Mouse (Mus musculus) CH12.LX (cell line): Measurements from ENCODE around the gene Fam89a. TPM values are rescaled to one million over a fixed set of nuclear protein-coding genes. Genes with fewer than 3 reads are reported as not detected.

Experiments
- DNase-seq: peaks from one replicate; pipeline ENCODE4 v3.0.0-alpha.2; 2013; ENCODE audit errors: extremely low read depth
- H3K27ac ChIP-seq: 2 replicates; pipeline ENCODE4 v1.5.1; 2012; ENCODE audit warnings: low read depth, mild to moderate bottlenecking, control low read depth, moderate library complexity; ENCODE audit not compliant: insufficient read depth
- H3K27me3 ChIP-seq: replicated peaks from 2 replicates; pipeline ENCODE3; 2012; ENCODE audit warnings: inconsistent platforms
- H3K36me3 ChIP-seq, 2 experiments: replicated peaks in 1 of 2; 2 replicates each; pipeline versions ENCODE3 to v1.6.1; 2012; ENCODE audit warnings: inconsistent platforms in 1 of 2, low read length in 1 of 2, mild to moderate bottlenecking in 1 of 2, mixed read lengths in 1 of 2, moderate library complexity in 1 of 2; ENCODE audit not compliant: control insufficient read depth in 1 of 2, insufficient read depth in 1 of 2
- H3K4me1 ChIP-seq, 2 experiments: 2 replicates each; pipeline ENCODE4 v1.6.1; 2012; ENCODE audit warnings: inconsistent platforms in 1 of 2, moderate library complexity in 1 of 2; ENCODE audit not compliant: insufficient read depth in 2 of 2, control insufficient read depth in 1 of 2
- H3K4me2 ChIP-seq: 2 replicates; pipeline ENCODE4 v1.6.1; 2012; ENCODE audit warnings: low read depth, mild to moderate bottlenecking, control low read depth; ENCODE audit not compliant: poor library complexity, insufficient read depth, severe bottlenecking
- H3K4me3 ChIP-seq, 3 experiments: fragments of 150-350 bp in 1 of 3; sonication (generic) in 1 of 3; replicated peaks in 1 of 3; 2 replicates each; pipeline versions ENCODE3 to v1.5.1; 2011 to 2012; ENCODE audit warnings: low read depth in 2 of 3, low read length in 2 of 3, mild to moderate bottlenecking in 2 of 3, moderate library complexity in 2 of 3, control low read depth in 1 of 3, improper control_type of control experiment in 1 of 3, inconsistent platforms in 1 of 3, mixed read lengths in 1 of 3; ENCODE audit not compliant: poor library complexity in 1 of 3
- H3K79me2 ChIP-seq: replicated peaks from 2 replicates; pipeline ENCODE4 v1.6.1; 2012; ENCODE audit warnings: mild to moderate bottlenecking, moderate library complexity; ENCODE audit not compliant: control insufficient read depth, poor library complexity, insufficient read depth, severe bottlenecking; ENCODE audit errors: extremely low read depth
- H3K9ac ChIP-seq: 2 replicates; pipeline ENCODE4 v1.6.1; 2012; ENCODE audit warnings: low read depth, mild to moderate bottlenecking, control low read depth, moderate library complexity; ENCODE audit not compliant: insufficient read depth
- H3K9me3 ChIP-seq: replicated peaks from 2 replicates; pipeline ENCODE3; 2012; ENCODE audit warnings: low read length, inconsistent platforms, mixed read lengths
- BHLHE40 ChIP-seq: IDR thresholded peaks from 2 replicates; pipeline ENCODE4 v1.6.1; 2011; ENCODE audit warnings: mild to moderate bottlenecking, low read depth, low read length, improper control_type of control experiment
- CHD1 ChIP-seq: IDR thresholded peaks from 2 replicates; pipeline ENCODE4 v1.6.1; 2012; ENCODE audit warnings: low read depth, low read length, improper control_type of control experiment, inconsistent platforms
- CHD2 ChIP-seq: IDR thresholded peaks from 2 replicates; pipeline ENCODE4 v1.6.1; 2011; ENCODE audit warnings: low read length, improper control_type of control experiment
- CTCF ChIP-seq, 2 experiments: IDR thresholded peaks in 1 of 2; conservative IDR thresholded peaks in 1 of 2; 2 replicates each; pipeline ENCODE4 v1.5.1; 2011 to 2012; ENCODE audit warnings: low read depth in 2 of 2, low read length in 2 of 2, improper control_type of control experiment in 1 of 2, inconsistent platforms in 1 of 2, mild to moderate bottlenecking in 1 of 2, moderate library complexity in 1 of 2
- E2F4 ChIP-seq: IDR thresholded peaks from 2 replicates; pipeline ENCODE4 v1.6.1; 2011; ENCODE audit warnings: low read depth, low read length, improper control_type of control experiment; ENCODE audit not compliant: insufficient replicate concordance
- ELF1 ChIP-seq: IDR thresholded peaks from 2 replicates; pipeline ENCODE4 v1.6.1; 2014; ENCODE audit warnings: low read depth, mild to moderate bottlenecking, inconsistent platforms, low read length, improper control_type of control experiment
- ETS1 ChIP-seq: conservative IDR thresholded peaks from 2 replicates; pipeline ENCODE4 v1.6.1; 2012; ENCODE audit warnings: low read depth, mild to moderate bottlenecking, inconsistent platforms, low read length, improper control_type of control experiment, moderate library complexity
- IRF4 ChIP-seq: IDR thresholded peaks from 2 replicates; pipeline ENCODE4 v1.6.1; 2014; ENCODE audit warnings: low read depth, mild to moderate bottlenecking, inconsistent platforms, low read length, improper control_type of control experiment
- JUND ChIP-seq: conservative IDR thresholded peaks from 2 replicates; pipeline ENCODE4 v1.6.1; 2011; ENCODE audit warnings: low read depth, low read length, improper control_type of control experiment
- KAT2A ChIP-seq: IDR thresholded peaks from 2 replicates; pipeline ENCODE4 v1.6.1; 2012; ENCODE audit warnings: low read length, improper control_type of control experiment, inconsistent platforms; ENCODE audit not compliant: insufficient replicate concordance
- MAFK ChIP-seq: IDR thresholded peaks from 2 replicates; pipeline ENCODE4 v1.6.1; 2011; ENCODE audit warnings: low read length, improper control_type of control experiment; ENCODE audit not compliant: insufficient replicate concordance
- MAZ ChIP-seq: IDR thresholded peaks from 2 replicates; pipeline ENCODE4 v1.6.1; 2012; ENCODE audit warnings: low read depth, mild to moderate bottlenecking, inconsistent platforms, low read length, improper control_type of control experiment, moderate library complexity
- MXI1 ChIP-seq: IDR thresholded peaks from 2 replicates; pipeline ENCODE4 v1.6.1; 2011; ENCODE audit warnings: mild to moderate bottlenecking, low read depth, low read length, improper control_type of control experiment
- NRF1 ChIP-seq: IDR thresholded peaks from 2 replicates; pipeline ENCODE4 v1.6.1; 2014; ENCODE audit warnings: low read depth, mild to moderate bottlenecking, inconsistent platforms, low read length, improper control_type of control experiment, moderate library complexity
- POLR2AphosphoS2 ChIP-seq: IDR thresholded peaks from 2 replicates; pipeline ENCODE4 v1.6.1; 2011; ENCODE audit warnings: low read depth, low read length, improper control_type of control experiment
- RCOR1 ChIP-seq: conservative IDR thresholded peaks from 2 replicates; pipeline ENCODE4 v1.6.1; 2012; ENCODE audit warnings: low read depth, mild to moderate bottlenecking, inconsistent platforms, low read length, improper control_type of control experiment
- SIN3A ChIP-seq: IDR thresholded peaks from 2 replicates; pipeline ENCODE4 v1.6.1; 2012; ENCODE audit warnings: low read length, improper control_type of control experiment, inconsistent platforms
- SMC3 ChIP-seq: IDR thresholded peaks from 2 replicates; pipeline ENCODE4 v1.6.1; 2011; ENCODE audit warnings: low read depth, low read length, improper control_type of control experiment
- TCF12 ChIP-seq: IDR thresholded peaks from 2 replicates; pipeline ENCODE4 v1.6.1; 2014; ENCODE audit warnings: low read depth, mild to moderate bottlenecking, inconsistent platforms, low read length, improper control_type of control experiment
- USF2 ChIP-seq: conservative IDR thresholded peaks from 2 replicates; pipeline ENCODE4 v1.6.1; 2011; ENCODE audit warnings: low read depth, low read length, improper control_type of control experiment
- ZKSCAN1 ChIP-seq: IDR thresholded peaks from 2 replicates; pipeline ENCODE4 v1.6.1; 2012; ENCODE audit warnings: low read depth, inconsistent platforms, low read length, improper control_type of control experiment, borderline replicate concordance
- ZMIZ1 ChIP-seq: IDR thresholded peaks from 2 replicates; pipeline ENCODE4 v1.6.1; 2012; ENCODE audit warnings: low read depth, mild to moderate bottlenecking, inconsistent platforms, low read length, improper control_type of control experiment
- ZNF384 ChIP-seq: IDR thresholded peaks from 2 replicates; pipeline ENCODE4 v1.6.1; 2012; ENCODE audit warnings: low read depth, low read length, improper control_type of control experiment, inconsistent platforms
- dilution Hi-C: fragments of 300-500 bp; cut with MboI; formaldehyde crosslinking; loops from 2 replicates; pipeline ENCODE4 v1.14.3; 2020; ENCODE audit warnings: low sequenced_read_pairs; ENCODE audit not compliant: extremely low pct_unique_long_range_greater_than_20kb, extremely low pct_ligation_motif_present
- in situ Hi-C: fragments of 300-500 bp; cut with MboI; formaldehyde crosslinking; loops from 3 replicates; pipeline ENCODE4 v1.14.3; 2019; ENCODE audit warnings: low sequenced_read_pairs, low pct_ligation_motif_present, low pct_unique_long_range_greater_than_20kb, mixed read lengths
- polyA plus RNA-seq: library from polyadenylated mRNA; unstranded; fragments of >175 nt; gene quantifications from 2 replicates; pipeline ENCODE4 v1.2.1, GENCODE M21; 2012; ENCODE audit warnings: low read depth; ENCODE audit not compliant: insufficient read length
- total RNA-seq, 2 experiments: library from RNA; depleted of rRNA; stranded (reverse); fragments of 300-350 nt in 1 of 2; fragments of >200 nt in 1 of 2; gene quantifications; 2 replicates each; pipeline ENCODE4 v1.2.3; 2012 to 2014

Fam89a gene
- total and polyA plus RNA-seq, 3 experiments = 2.5 to 4.8 (median 3.7) TPM

- H3K4me2 ChIP-seq = no peak overlapping the region
- in situ Hi-C loops (no loop called here), dilution Hi-C loops (no loop called here)
- TF ChIP-seq SIN3A (no peak), TCF12 (no peak), BHLHE40 (no peak), IRF4 (no peak), CHD2 (no peak), ZMIZ1 (no peak), CTCF (conservative IDR thresholded peaks at IDR 0.05 in 1 of 2, IDR thresholded peaks at IDR 0.05 in 1 of 2; ENCODE audit: low read depth in 2 of 2, low read length in 2 of 2) (no peak), SMC3 (no peak), USF2 (no peak)
- no peak for DNase-seq
- peaks cover 5% of the 10 kb centered on the region for H3K9me3 ChIP-seq
- no peaks in the 10 kb centered on the region for H3K36me3 ChIP-seq
- no peak overlapping the region for H3K27ac ChIP-seq
- no peaks in the 10 kb centered on the region for H3K79me2 ChIP-seq
- peaks cover 18 to 74% of the 10 kb centered on the region in 2 experiments for H3K4me1 ChIP-seq
- no peak overlapping the region for H3K4me3 ChIP-seq
- H3K9ac ChIP-seq = no peak overlapping the region
- peaks cover 9% of the 10 kb centered on the region for H3K27me3 ChIP-seq
Measured at GRCm38 (mm10) chr8:124754792-124755190, 3.2 kb upstream of the Fam89a start.

- in situ Hi-C loops = no loop called here
- H3K79me2 ChIP-seq = no peaks in the 10 kb centered on the region
- dilution Hi-C loops = no loop called here
- no peak overlapping the region for H3K4me2 ChIP-seq
- peaks cover 18 to 74% of the 10 kb centered on the region in 2 experiments for H3K4me1 ChIP-seq
- no peak overlapping the region for H3K9ac ChIP-seq
- H3K36me3 ChIP-seq = peaks cover 0 to 2% of the 10 kb centered on the region in 2 experiments
- DNase-seq = no peak
- no peak for TF ChIP-seq E2F4
- TF ChIP-seq BHLHE40 = no peak
- no peak for TF ChIP-seq MXI1
- TF ChIP-seq KAT2A = no peak
- TF ChIP-seq ZKSCAN1 = no peak
- no peak for TF ChIP-seq MAZ
- TF ChIP-seq JUND = no peak
- TF ChIP-seq POLR2AphosphoS2 = no peak
- TF ChIP-seq CHD1 = no peak
- no peak for TF ChIP-seq ETS1
- TF ChIP-seq MAFK = no peak
- no peak for TF ChIP-seq ELF1
- TF ChIP-seq NRF1 = no peak
- no peak for TF ChIP-seq ZNF384
- no peak for TF ChIP-seq RCOR1
- H3K27me3 ChIP-seq = peaks cover 9% of the 10 kb centered on the region
- peaks cover 4% of the 10 kb centered on the region for H3K9me3 ChIP-seq
- no peak overlapping the region for H3K4me3 ChIP-seq
- H3K27ac ChIP-seq = no peak overlapping the region
Measured at GRCm38 (mm10) chr8:124754101-124754791, 2.6 kb upstream of the Fam89a start.
